Mouse (Mus musculus): Measurements from ENCODE around the gene Fam19a4.

DNA sequence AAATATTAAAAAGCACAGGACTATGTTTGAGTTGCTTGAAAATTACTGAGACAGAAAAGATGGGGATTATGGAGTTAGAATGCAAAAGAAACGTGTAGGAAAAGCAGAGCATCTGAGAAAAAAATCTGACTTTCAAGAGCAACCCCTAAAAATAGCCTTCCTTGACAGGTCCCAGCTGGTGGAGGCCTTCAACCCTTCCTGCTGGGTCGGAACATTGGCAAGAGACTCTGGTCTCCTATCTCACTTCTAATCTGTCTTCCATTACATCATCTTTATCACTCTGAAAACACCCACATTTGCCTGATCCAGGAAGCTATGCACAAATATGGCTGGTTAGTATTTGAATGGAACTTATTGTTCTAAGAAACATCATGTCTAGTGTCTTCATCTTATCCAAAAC, 115.4 kb downstream of the Fam19a4 start:
- TF ChIP-seq POLR2A (IDR thresholded peaks at IDR 0.05; ENCODE audit: insufficient read depth, low read depth, low read length) (no peak), CTCF (IDR thresholded peaks at IDR 0.05; ENCODE audit: insufficient read depth, low read depth, low read length) (no peak)

All from olfactory bulb, adult 2 months (tissue).